Mouse (Mus musculus) limb, embryonic 12.5 days (tissue): ENCODE results near the gene Aqp9. TPM values are rescaled to one million over a fixed set of nuclear protein-coding genes. Genes with fewer than 3 reads are reported as not detected.

Experiments used
- ATAC-seq: fragments of 200-750 bp; cut with Nextera tagmentation; 2 replicates; pipeline ENCODE4 v1.8.0; 2017; ENCODE audit warnings: low read depth, moderate TSS enrichment; ENCODE audit not compliant: insufficient number of reproducible peaks, insufficient read depth, low FRiP score, low TSS enrichment
- H3K27ac ChIP-seq: fragments of 300-500 bp; sonication (generic); 2 replicates; pipeline ENCODE4 v1.5.1; 2016; ENCODE audit warnings: mild to moderate bottlenecking, moderate library complexity
- H3K27me3 ChIP-seq: fragments of 300-500 bp; sonication (generic); 2 replicates; pipeline ENCODE4 v1.6.1; 2016; ENCODE audit warnings: mild to moderate bottlenecking, moderate library complexity
- H3K36me3 ChIP-seq: fragments of 300-500 bp; sonication (generic); 2 replicates; pipeline ENCODE4 v1.6.1; 2016; ENCODE audit warnings: mild to moderate bottlenecking, moderate library complexity
- H3K4me1 ChIP-seq: fragments of 300-500 bp; sonication (generic); replicated peaks from 2 replicates; pipeline ENCODE4 v1.6.1; 2016
- H3K4me2 ChIP-seq: fragments of 300-500 bp; sonication (generic); 2 replicates; pipeline ENCODE4 v1.6.1; 2016; ENCODE audit warnings: mild to moderate bottlenecking, moderate library complexity
- H3K4me3 ChIP-seq: fragments of 300-500 bp; sonication (generic); replicated peaks from 2 replicates; pipeline ENCODE4 v1.5.1; 2016; ENCODE audit warnings: mild to moderate bottlenecking
- H3K9ac ChIP-seq: fragments of 300-500 bp; sonication (generic); replicated peaks from 2 replicates; pipeline ENCODE4 v1.6.1; 2016; ENCODE audit warnings: mild to moderate bottlenecking, moderate library complexity
- H3K9me3 ChIP-seq: fragments of 300-500 bp; sonication (generic); 2 replicates; pipeline ENCODE4 v1.6.1; 2016; ENCODE audit warnings: mild to moderate bottlenecking, moderate library complexity
- WGBS: fragments of 180-500 bp; shearing (Covaris S2); methylation state at CpG from one replicate; pipeline ENCODE4 v1.1.7; 2016; 5-methylcytosine and 5-hydroxymethylcytosine counted together
- polyA plus RNA-seq: library from polyadenylated mRNA; unstranded; fragments of >200 nt; fragmentation: Nextera tagmentation; extraction: Ambion mirVana; gene quantifications from 2 replicates; pipeline ENCODE4 v1.2.1, GENCODE M21; 2016

Aqp9 gene
- polyA plus RNA-seq, 1 experiment from 2014 or later, result 0.13 TPM

- Histone ChIP-seq H3K9me3 (no peaks in the 10 kb centered on the region), H3K4me3 (no peak overlapping the region), H3K9ac (no peak overlapping the region), H3K27ac (no peak overlapping the region), H3K4me1 (peaks cover 10% of the 10 kb centered on the region), H3K36me3 (no peaks in the 10 kb centered on the region), H3K4me2 (no peak overlapping the region), H3K27me3 (no peaks in the 10 kb centered on the region)
- ATAC-seq, result no peak
- 71% methylated on average over 5 of the region's 5 CpGs for WGBS
Measured at GRCm38 (mm10) chr9:71166871-71167465, 1.5 kb downstream of the Aqp9 start.

- H3K36me3 ChIP-seq, result no peaks in the 10 kb centered on the region
- H3K27ac ChIP-seq, result no peak overlapping the region
- H3K4me3 ChIP-seq, result no peak overlapping the region
- no peak overlapping the region for H3K4me2 ChIP-seq
- no peak overlapping the region for H3K9ac ChIP-seq
- peaks cover 10% of the 10 kb centered on the region for H3K4me1 ChIP-seq
- H3K9me3 ChIP-seq, result no peaks in the 10 kb centered on the region
- no peak for ATAC-seq
- no peaks in the 10 kb centered on the region for H3K27me3 ChIP-seq
- 88% methylated on average over 5 of the region's 5 CpGs for WGBS
Measured at GRCm38 (mm10) chr9:71166019-71166705, 2.3 kb downstream of the Aqp9 start.

- no peaks in the 10 kb centered on the region for H3K36me3 ChIP-seq
- no peak overlapping the region for H3K4me3 ChIP-seq
- no peak for ATAC-seq
- H3K9ac ChIP-seq, result no peak overlapping the region
- H3K27ac ChIP-seq, result no peak overlapping the region
- 86% methylated on average over 2 of the region's 2 CpGs for WGBS
- peaks cover 10% of the 10 kb centered on the region for H3K4me1 ChIP-seq
- no peaks in the 10 kb centered on the region for H3K9me3 ChIP-seq
- no peaks in the 10 kb centered on the region for H3K27me3 ChIP-seq
- no peak overlapping the region for H3K4me2 ChIP-seq
Measured at GRCm38 (mm10) chr9:71165510-71165909, 3.0 kb downstream of the Aqp9 start.

GRCm38 (mm10) chr9:71165061-71165460, 3.4 kb downstream of the Aqp9 start:
- no peak for ATAC-seq
- Histone ChIP-seq H3K36me3 (no peaks in the 10 kb centered on the region), H3K4me2 (no peak overlapping the region), H3K9me3 (no peaks in the 10 kb centered on the region), H3K4me3 (no peak overlapping the region), H3K27me3 (no peaks in the 10 kb centered on the region), H3K9ac (no peak overlapping the region), H3K4me1 (peaks cover 10% of the 10 kb centered on the region), H3K27ac (no peak overlapping the region)
- 87% methylated on average over 6 of the region's 6 CpGs for WGBS

GRCm38 (mm10) chr9:71164353-71164752, 4.1 kb downstream of the Aqp9 start:
- no peak for ATAC-seq
- WGBS, result 67% methylated on average over 3 of the region's 3 CpGs
- no peak overlapping the region for H3K4me3 ChIP-seq
- H3K9me3 ChIP-seq, result no peaks in the 10 kb centered on the region
- no peak overlapping the region for H3K4me2 ChIP-seq
- peaks cover 10% of the 10 kb centered on the region for H3K4me1 ChIP-seq
- no peaks in the 10 kb centered on the region for H3K27me3 ChIP-seq
- H3K36me3 ChIP-seq, result no peaks in the 10 kb centered on the region
- no peak overlapping the region for H3K9ac ChIP-seq
- H3K27ac ChIP-seq, result no peak overlapping the region

GRCm38 (mm10) chr9:71162858-71163740, 5.4 kb downstream of the Aqp9 start:
- no peaks in the 10 kb centered on the region for H3K9me3 ChIP-seq
- H3K27me3 ChIP-seq, result no peaks in the 10 kb centered on the region
- H3K4me2 ChIP-seq, result no peak overlapping the region
- no peak overlapping the region for H3K9ac ChIP-seq
- H3K4me1 ChIP-seq, result peaks cover 3% of the 10 kb centered on the region; the same call in 1 of the 2 replicates
- H3K27ac ChIP-seq, result no peak overlapping the region
- no peaks in the 10 kb centered on the region for H3K36me3 ChIP-seq
- ATAC-seq, result no peak
- H3K4me3 ChIP-seq, result no peak overlapping the region
- 70% methylated on average over 12 of the region's 12 CpGs for WGBS

GRCm38 (mm10) chr9:71162131-71162857, 6.2 kb downstream of the Aqp9 start:
- Histone ChIP-seq H3K27me3 (no peaks in the 10 kb centered on the region), H3K4me3 (no peak overlapping the region), H3K4me1 (no peaks in the 10 kb centered on the region; the same call in 1 of the 2 replicates), H3K36me3 (no peaks in the 10 kb centered on the region), H3K9ac (no peak overlapping the region), H3K4me2 (no peak overlapping the region), H3K9me3 (no peaks in the 10 kb centered on the region), H3K27ac (no peak overlapping the region)
- ATAC-seq, result no peak
- WGBS, result 86% methylated on average over 8 of the region's 8 CpGs

- H3K9ac ChIP-seq, result no peak overlapping the region
- no peaks in the 10 kb centered on the region; the same call in 1 of the 2 replicates for H3K4me1 ChIP-seq
- H3K4me2 ChIP-seq, result no peak overlapping the region
- ATAC-seq, result no peak
- H3K27ac ChIP-seq, result no peak overlapping the region
- no peak overlapping the region for H3K4me3 ChIP-seq
- H3K36me3 ChIP-seq, result no peaks in the 10 kb centered on the region
- H3K9me3 ChIP-seq, result no peaks in the 10 kb centered on the region
- H3K27me3 ChIP-seq, result no peaks in the 10 kb centered on the region
- WGBS, result 82% methylated on average over 13 of the region's 13 CpGs
Measured at GRCm38 (mm10) chr9:71160849-71161711, 7.4 kb downstream of the Aqp9 start.

- Histone ChIP-seq H3K36me3 (no peaks in the 10 kb centered on the region), H3K4me2 (no peak overlapping the region), H3K4me3 (no peak overlapping the region), H3K27ac (no peak overlapping the region), H3K9ac (no peak overlapping the region), H3K4me1 (no peaks in the 10 kb centered on the region; the same call in 1 of the 2 replicates), H3K27me3 (no peaks in the 10 kb centered on the region), H3K9me3 (no peaks in the 10 kb centered on the region)
- 93% methylated on average over 5 of the region's 5 CpGs for WGBS
- ATAC-seq, result no peak
Measured at GRCm38 (mm10) chr9:71159686-71160085, 8.8 kb downstream of the Aqp9 start.

GRCm38 (mm10) chr9:71159060-71159626, 9.3 kb downstream of the Aqp9 start:
- Histone ChIP-seq H3K27ac (no peak overlapping the region), H3K36me3 (no peaks in the 10 kb centered on the region), H3K9me3 (no peaks in the 10 kb centered on the region), H3K4me3 (no peak overlapping the region), H3K4me1 (no peaks in the 10 kb centered on the region), H3K9ac (no peak overlapping the region), H3K27me3 (no peaks in the 10 kb centered on the region), H3K4me2 (no peak overlapping the region)
- no peak for ATAC-seq
- 84% methylated on average over 7 of the region's 7 CpGs for WGBS
